Mouse (Mus musculus): ENCODE data around the gene Ubr2.

DNA sequence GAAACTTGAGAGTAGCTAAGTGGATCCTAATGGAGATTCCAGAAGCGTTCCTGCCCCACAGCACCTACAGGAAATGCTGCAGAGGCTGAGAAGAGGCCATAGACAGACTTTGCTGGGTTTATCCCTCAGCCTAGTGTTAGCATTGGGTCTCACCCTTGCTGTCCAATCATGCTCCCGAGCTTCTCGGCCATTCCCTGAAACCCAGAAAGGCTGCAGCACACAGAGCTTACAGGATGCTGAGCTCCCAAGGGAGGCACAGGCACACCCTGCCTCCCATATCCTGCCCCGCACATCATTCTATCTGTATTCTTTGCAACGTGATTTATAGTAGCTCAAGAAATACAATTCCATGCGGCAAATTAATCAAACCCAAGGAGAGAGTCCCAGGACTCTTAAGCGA, 13.9 kb downstream of the Ubr2 start:
- TF ChIP-seq ZC3H11A (IDR thresholded peaks at IDR 0.05; ENCODE audit: borderline replicate concordance, low read depth, low read length): no peak
- TF ChIP-seq CHD2 (IDR thresholded peaks at IDR 0.05; ENCODE audit: low read depth, low read length): no peak

Measured in ES-E14 (cell line).